Mouse (Mus musculus) heart, adult 2 months (tissue): ENCODE measurements around the gene Slc22a14. TPM values are rescaled to one million over a fixed set of nuclear protein-coding genes. Genes with fewer than 3 reads are reported as not detected.
"Not testable (repeated sequence)": the region's sequence is repeated elsewhere in the genome, so short reads cannot be mapped to it uniquely, and the experiment has no call there.

Source experiments
- DNase-seq, 2 experiments: peaks; one replicate each; pipeline ENCODE4 v3.0.0; 2021
- H3K27ac ChIP-seq: fragments of 200-600 bp; 2 replicates; pipeline ENCODE4 v1.8.1; 2022
- H3K27me3 ChIP-seq: fragments of 200-500 bp; 2 replicates; pipeline ENCODE4 v1.6.1; 2012; ENCODE audit warnings: mild to moderate bottlenecking, low read length, inconsistent platforms, mixed read lengths; ENCODE audit not compliant: control insufficient read depth, insufficient read depth
- H3K36me3 ChIP-seq: fragments of 200-500 bp; 2 replicates; pipeline ENCODE4 v1.6.1; 2012; ENCODE audit warnings: low read length, inconsistent platforms; ENCODE audit not compliant: control insufficient read depth, insufficient read depth
- H3K4me1 ChIP-seq: fragments of 200-500 bp; 2 replicates; pipeline ENCODE4 v1.6.1; 2011; ENCODE audit warnings: low read length; ENCODE audit not compliant: control insufficient read depth, insufficient read depth
- H3K4me3 ChIP-seq: fragments of 200-600 bp; 2 replicates; pipeline ENCODE4 v1.8.1; 2022
- H3K79me2 ChIP-seq: fragments of 200-500 bp; replicated peaks from 2 replicates; pipeline ENCODE4 v1.6.1; 2012; ENCODE audit warnings: mild to moderate bottlenecking, inconsistent platforms, low read length, moderate library complexity, mixed read lengths; ENCODE audit not compliant: control insufficient read depth, insufficient read depth
- H3K9ac ChIP-seq: fragments of 200-500 bp; 2 replicates; pipeline ENCODE4 v1.6.1; 2012; ENCODE audit warnings: low read depth, mild to moderate bottlenecking, control low read depth, inconsistent platforms, low read length, mixed read lengths
- CTCF ChIP-seq: fragments of 200-600 bp; IDR thresholded peaks from 2 replicates; pipeline ENCODE4 v1.8.1; 2022; ENCODE audit warnings: antibody characterized with exemption, mild to moderate bottlenecking, moderate library complexity
- EP300 ChIP-seq: fragments of 200-500 bp; IDR thresholded peaks from 2 replicates; pipeline ENCODE4 v1.6.1; 2011; ENCODE audit warnings: low read depth, low read length, control low read depth; ENCODE audit not compliant: insufficient read depth
- POLR2A ChIP-seq: fragments of 200-500 bp; IDR thresholded peaks from 2 replicates; pipeline ENCODE4 v1.6.1; 2011; ENCODE audit warnings: mild to moderate bottlenecking, low read depth, low read length, control low read depth; ENCODE audit not compliant: insufficient read depth
- WGBS: fragments of 180-500 bp; shearing (Covaris S2); methylation state at CpG from one replicate; pipeline ENCODE4 v1.1.7; 2018; 5-methylcytosine and 5-hydroxymethylcytosine counted together
- intact Hi-C: fragments of 180-260 bp; cut with DNase I; formaldehyde crosslinking; loops from one replicate; pipeline ENCODE4 v1.15.1; 2025
- polyA plus RNA-seq: library from polyadenylated mRNA; depleted of rRNA; stranded (reverse); fragments of >200 nt; gene quantifications from 2 replicates; pipeline ENCODE4 v1.2.3, GENCODE M21; 2012
- total RNA-seq, 2 experiments: library from RNA; stranded (reverse); gene quantifications; 2 replicates each; pipeline ENCODE4 v1.2.3; 2021

The Slc22a14 gene
- total and polyA plus RNA-seq, 3 experiments = 0.78 TPM; not detected in 2

GRCm38 (mm10) chr9:119297696-119298095, 67.7 kb downstream of the Slc22a14 start:
- Histone ChIP-seq H3K27me3 (no peaks in the 10 kb centered on the region), H3K79me2 (peaks cover 1% of the 10 kb centered on the region; the same call in 1 of the 2 replicates), H3K4me3 (no peak overlapping the region), H3K9ac (no peak overlapping the region), H3K4me1 (no peaks in the 10 kb centered on the region), H3K27ac (no peak overlapping the region), H3K36me3 (no peaks in the 10 kb centered on the region)
- intact Hi-C loops = loop anchor here (5.0 kb wide), 1 partner anchor 180 kb away; no protein-coding TSS in a partner anchor
- no peak for TF ChIP-seq CTCF
- no peak for TF ChIP-seq POLR2A
- TF ChIP-seq EP300 = no peak
- WGBS = 83% methylated on average over 6 of the region's 6 CpGs
- DNase-seq = no peak

DNA sequence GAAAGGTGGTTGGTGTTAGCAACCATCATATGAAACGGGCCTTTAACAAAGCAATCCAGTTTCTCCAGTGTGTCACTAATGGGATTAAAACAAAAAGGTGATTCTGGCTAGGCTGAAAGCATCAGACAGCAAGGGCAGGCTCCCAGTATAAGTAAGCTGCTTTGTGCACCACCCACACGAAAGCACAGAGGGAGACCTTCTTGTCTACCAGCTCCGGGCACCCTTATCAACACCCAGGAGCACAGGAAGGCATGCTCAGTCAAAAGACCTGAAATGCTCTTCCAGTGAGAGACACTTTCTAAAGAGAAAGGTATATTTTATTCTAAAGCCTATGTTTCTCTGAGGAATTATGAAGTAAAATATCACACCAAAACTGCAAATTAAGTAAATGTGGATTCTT, 74.6 kb downstream of the Slc22a14 start:
- Histone ChIP-seq H3K9ac (no peak overlapping the region), H3K27ac (no peak overlapping the region), H3K4me1 (no peaks in the 10 kb centered on the region), H3K27me3 (no peaks in the 10 kb centered on the region), H3K4me3 (no peak overlapping the region), H3K79me2 (no peaks in the 10 kb centered on the region; the same call in 1 of the 2 replicates), H3K36me3 (no peaks in the 10 kb centered on the region)
- intact Hi-C loops = no loop called here
- 88% methylated on average over 3 of the region's 3 CpGs for WGBS
- no peak for TF ChIP-seq EP300
- TF ChIP-seq CTCF = no peak
- TF ChIP-seq POLR2A = no peak
- DNase-seq = no peak

- 76% methylated on average over 5 of the region's 5 CpGs for WGBS
- Histone ChIP-seq H3K4me3 (no peak overlapping the region), H3K79me2 (no peaks in the 10 kb centered on the region), H3K9ac (no peak overlapping the region), H3K27me3 (no peaks in the 10 kb centered on the region), H3K4me1 (no peaks in the 10 kb centered on the region), H3K36me3 (no peaks in the 10 kb centered on the region; the same call in 1 of the 2 replicates), H3K27ac (no peak overlapping the region)
- TF ChIP-seq CTCF (no peak), EP300 (no peak), POLR2A (no peak)
- DNase-seq = no peak
- intact Hi-C loops = no loop called here
Observed at GRCm38 (mm10) chr9:119280894-119281682, 84.3 kb downstream of the Slc22a14 start.

DNA sequence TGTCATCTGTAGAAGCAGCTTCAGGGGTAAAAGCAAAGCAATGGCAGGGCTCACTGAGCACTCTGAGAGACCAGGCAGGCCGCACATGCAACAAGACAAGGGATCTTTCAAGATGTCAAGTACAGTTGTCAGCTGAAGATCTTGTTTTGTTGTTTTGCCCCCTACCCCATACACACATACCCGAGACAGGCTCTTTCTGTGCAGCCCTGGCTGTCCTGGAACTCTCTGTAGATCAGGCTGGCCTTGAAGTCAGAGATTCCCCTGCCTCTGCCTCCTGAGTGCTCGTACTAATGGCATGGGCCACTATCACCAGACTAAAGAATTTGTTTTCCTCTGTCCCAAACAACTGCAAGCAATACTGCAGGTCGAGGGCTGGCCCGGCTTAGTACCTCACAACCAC, 87.3 kb downstream of the Slc22a14 start:
- WGBS = 96% methylated on average over 5 of the region's 5 CpGs
- no peak overlapping the region for H3K9ac ChIP-seq
- no peak overlapping the region for H3K4me3 ChIP-seq
- no peaks in the 10 kb centered on the region for H3K4me1 ChIP-seq
- no peak for DNase-seq
- no peak for TF ChIP-seq CTCF
- no peak for TF ChIP-seq EP300
- TF ChIP-seq POLR2A = no peak
- intact Hi-C loops = no loop called here
- no peaks in the 10 kb centered on the region for H3K27me3 ChIP-seq
- no peaks in the 10 kb centered on the region for H3K79me2 ChIP-seq
- H3K36me3 ChIP-seq = no peaks in the 10 kb centered on the region
- H3K27ac ChIP-seq = no peak overlapping the region

DNA sequence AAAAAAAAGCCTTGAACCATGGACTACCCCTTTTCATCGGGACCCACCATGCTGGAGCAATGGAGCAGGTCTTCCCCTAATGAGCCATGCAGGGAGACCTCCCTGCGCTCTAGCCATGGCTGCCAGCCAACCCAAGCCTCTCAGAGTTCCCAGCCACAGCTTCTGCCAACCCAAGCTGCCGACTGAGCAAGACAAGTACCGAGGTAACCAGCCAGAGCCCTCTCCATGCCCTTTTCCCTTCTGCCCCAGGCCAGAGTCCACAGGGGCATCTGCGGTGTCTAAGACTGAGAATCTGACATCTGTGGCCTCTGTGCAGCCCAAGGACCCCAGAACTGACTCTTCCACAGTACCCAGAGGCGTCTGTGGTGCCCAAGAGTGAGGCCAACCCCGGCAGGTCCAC, 89.0 kb downstream of the Slc22a14 start:
- peak; percentile 25 to 33 for DNase-seq
- no peaks in the 10 kb centered on the region for H3K36me3 ChIP-seq
- H3K4me1 ChIP-seq = no peaks in the 10 kb centered on the region
- no peaks in the 10 kb centered on the region for H3K27me3 ChIP-seq
- H3K4me3 ChIP-seq = no peak overlapping the region
- WGBS = 70% methylated on average over 7 of the region's 7 CpGs
- no peak for TF ChIP-seq CTCF
- TF ChIP-seq POLR2A = no peak
- TF ChIP-seq EP300 = no peak
- H3K79me2 ChIP-seq = no peaks in the 10 kb centered on the region
- no peak overlapping the region for H3K9ac ChIP-seq
- H3K27ac ChIP-seq = no peak overlapping the region
- intact Hi-C loops = no loop called here

DNA sequence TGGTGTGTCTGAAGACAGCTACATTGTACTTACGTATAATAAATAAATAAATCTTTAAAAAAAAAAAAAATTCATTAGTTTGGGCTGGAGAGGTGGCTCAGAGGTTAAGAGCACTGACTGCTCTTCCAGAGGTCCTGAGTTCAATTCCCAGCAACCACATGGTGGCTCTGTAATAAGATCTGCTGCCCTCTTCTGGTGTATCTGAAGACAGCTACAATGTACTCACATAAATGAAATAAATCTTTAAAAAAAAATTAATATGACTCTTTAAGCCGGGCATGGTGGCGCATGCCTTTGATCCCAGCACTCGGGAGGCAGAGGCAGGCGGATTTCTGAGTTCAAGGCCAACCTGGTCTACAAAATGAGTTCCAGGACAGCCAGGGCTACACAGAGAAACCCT, 90.5 kb downstream of the Slc22a14 start:
- DNase-seq, H3K36me3 ChIP-seq, H3K79me2 ChIP-seq, H3K4me3 ChIP-seq, H3K27ac ChIP-seq, H3K27me3 ChIP-seq, H3K4me1 ChIP-seq, H3K9ac ChIP-seq, intact Hi-C loops: not testable (repeated sequence)
- 91% methylated on average over 5 of the region's 5 CpGs for WGBS
- TF ChIP-seq CTCF = peak; percentile 57
